Mouse (Mus musculus): ENCODE data around the gene Rnh1.

- TF ChIP-seq CTCF (IDR thresholded peaks at IDR 0.05; ENCODE audit: low read depth) (no peak), EP300 (IDR thresholded peaks at IDR 0.05; ENCODE audit: low read depth) (no peak)
Measured at GRCm38 (mm10) chr7:141144650-141145049, 28.0 kb downstream of the Rnh1 start.
